Mouse (Mus musculus) CH12.LX (cell line): Measurements from ENCODE around the gene Ddi2.

ENCODE experiments used
- BHLHE40 ChIP-seq: IDR thresholded peaks from 2 replicates; pipeline ENCODE4 v1.6.1; 2011; ENCODE audit warnings: mild to moderate bottlenecking, low read depth, low read length, improper control_type of control experiment
- CTCF ChIP-seq, 2 experiments: IDR thresholded peaks in 1 of 2; conservative IDR thresholded peaks in 1 of 2; 2 replicates each; pipeline ENCODE4 v1.5.1; 2011 to 2012; ENCODE audit warnings: low read depth in 2 of 2, low read length in 2 of 2, improper control_type of control experiment in 1 of 2, inconsistent platforms in 1 of 2, mild to moderate bottlenecking in 1 of 2, moderate library complexity in 1 of 2
- EP300 ChIP-seq: IDR thresholded peaks from 2 replicates; pipeline ENCODE4 v1.6.1; 2011; ENCODE audit warnings: low read length, improper control_type of control experiment
- IRF4 ChIP-seq: IDR thresholded peaks from 2 replicates; pipeline ENCODE4 v1.6.1; 2014; ENCODE audit warnings: low read depth, mild to moderate bottlenecking, inconsistent platforms, low read length, improper control_type of control experiment
- KAT2A ChIP-seq: IDR thresholded peaks from 2 replicates; pipeline ENCODE4 v1.6.1; 2012; ENCODE audit warnings: low read length, improper control_type of control experiment, inconsistent platforms; ENCODE audit not compliant: insufficient replicate concordance
- MAFK ChIP-seq: IDR thresholded peaks from 2 replicates; pipeline ENCODE4 v1.6.1; 2011; ENCODE audit warnings: low read length, improper control_type of control experiment; ENCODE audit not compliant: insufficient replicate concordance
- MAZ ChIP-seq: IDR thresholded peaks from 2 replicates; pipeline ENCODE4 v1.6.1; 2012; ENCODE audit warnings: low read depth, mild to moderate bottlenecking, inconsistent platforms, low read length, improper control_type of control experiment, moderate library complexity
- POLR2A ChIP-seq: IDR thresholded peaks from 2 replicates; pipeline ENCODE4 v1.6.1; 2011; ENCODE audit warnings: low read depth, mild to moderate bottlenecking, improper control_type of control experiment, low read length
- SIN3A ChIP-seq: IDR thresholded peaks from 2 replicates; pipeline ENCODE4 v1.6.1; 2012; ENCODE audit warnings: low read length, improper control_type of control experiment, inconsistent platforms
- TBP ChIP-seq: conservative IDR thresholded peaks from 2 replicates; pipeline ENCODE4 v1.6.1; 2011; ENCODE audit warnings: low read depth, low read length, improper control_type of control experiment

DNA sequence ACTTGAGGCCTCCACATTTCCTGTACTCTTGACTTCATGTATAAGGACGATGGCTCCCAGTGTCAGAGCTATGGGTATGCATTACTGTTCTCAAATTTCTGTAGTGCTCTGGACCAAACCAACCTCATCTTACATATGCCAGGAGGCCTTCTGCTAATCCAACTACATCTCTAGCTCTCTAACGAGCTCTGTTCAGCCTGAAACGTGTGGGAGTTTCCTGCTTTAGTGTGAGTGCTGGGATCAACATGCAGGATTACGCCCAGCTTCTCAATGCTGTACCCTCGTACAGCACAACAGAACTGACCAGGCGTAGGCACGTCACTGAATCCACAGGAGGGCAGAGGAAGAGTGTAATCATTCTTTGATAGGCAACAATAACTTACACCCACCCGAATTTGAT, 36.7 kb downstream of the Ddi2 start:
- no peak for TF ChIP-seq POLR2A
- TF ChIP-seq MAZ: no peak
- TF ChIP-seq CTCF (conservative IDR thresholded peaks at IDR 0.05 in 1 of 2, IDR thresholded peaks at IDR 0.05 in 1 of 2; ENCODE audit: low read depth in 2 of 2, low read length in 2 of 2): no peak
- no peak for TF ChIP-seq SIN3A
- TF ChIP-seq TBP: no peak
- TF ChIP-seq MAFK: no peak
- no peak for TF ChIP-seq EP300
- TF ChIP-seq BHLHE40: no peak
- TF ChIP-seq IRF4: no peak
- TF ChIP-seq KAT2A: no peak
